In genomic region chr15:64621876-64622275, GRCm38 (mm10) we compare ENCODE assay signal across 25 mouse cellular contexts.
DNase-seq lines count a peak whose midpoint lies in the region; ATAC-seq and TF ChIP-seq lines count a peak whose summit lies in the region.
"Had no signal": no experiment of that assay in that cellular context is flagged by ENCODE, and none has a peak within 500 bp of the region (broad histone marks: within the 10 kb centered on the region; RNA-seq: fewer than 3 reads in every experiment).

No protein-coding gene starts in this region.

- H3K27me3 ChIP-seq in kidney, postnatal 0 days (ENCODE audit: insufficient read depth, low read length): no peaks in the 10 kb centered on the region
- H3K27me3 ChIP-seq: forebrain, embryonic 12.5 days; hindbrain, embryonic 12.5 days; limb, embryonic 15.5 days; midbrain, embryonic 12.5 days; stomach, embryonic 15.5 days had no signal

- no peak for TF ChIP-seq CTCF in kidney, postnatal 0 days (IDR thresholded peaks at IDR 0.05; ENCODE audit: low read depth)

- no peak overlapping the region for H3K9ac ChIP-seq in kidney, postnatal 0 days (ENCODE audit: low read depth, low read length)
- H3K9ac ChIP-seq: forebrain, embryonic 12.5 days; hindbrain, embryonic 12.5 days; limb, embryonic 15.5 days; liver, embryonic 14.5 days; lung, embryonic 14.5 days; midbrain, embryonic 12.5 days; stomach, embryonic 15.5 days had no signal

- H3K9me3 ChIP-seq in kidney, postnatal 0 days (replicated peaks; ENCODE audit: low read length): no peaks in the 10 kb centered on the region
- H3K9me3 ChIP-seq: forebrain, embryonic 12.5 days; heart, embryonic 10.5 days; hindbrain, embryonic 12.5 days; limb, embryonic 15.5 days; midbrain, embryonic 12.5 days; stomach, embryonic 15.5 days had no signal

- peak; percentile 6 to 33 for DNase-seq in adrenal gland, adult (ENCODE audit: inconsistent age in 2 of 2, low spot score in 1 of 2)
- DNase-seq in adrenal gland, postnatal 25 days: no peak
- DNase-seq in gastrocnemius, adult 8-10 months (ENCODE audit: low spot score in 2 of 2): peak; percentile 13 to 20
- no peak for DNase-seq in gastrocnemius, postnatal 10 days
- DNase-seq in kidney, postnatal 0 days (ENCODE audit: low spot score): no peak
- no peak for DNase-seq in kidney, postnatal 10 days
- peak; percentile 55 for DNase-seq in skeletal muscle tissue, adult 2 months (ENCODE audit: low read depth, low spot score)
- DNase-seq in frontal cortex, postnatal 36 days (ENCODE audit: low spot score in 2 of 2): no peak
- DNase-seq: cerebellum, adult 11 months; cerebellum, adult 9-11 months; kidney, postnatal 4 days; left cerebral cortex, postnatal 4 days; lung, embryonic 14.5 days; thymus, adult 18-20 months; thymus, postnatal 36 days had no signal

- ATAC-seq in kidney, postnatal 0 days (replicated peaks; ENCODE audit: low FRiP score, low read depth): 0 out of 2 replicates have a peak, but pooled peaks have one; percentile 7
- ATAC-seq: activated CD4-positive, CD25-positive, alpha-beta regulatory T cell, adult 4 months; intestine, postnatal 0 days had no signal

- no peak overlapping the region for H3K4me2 ChIP-seq in kidney, postnatal 0 days (ENCODE audit: low read length)
- H3K4me2 ChIP-seq: forebrain, embryonic 12.5 days; hindbrain, embryonic 12.5 days; limb, embryonic 15.5 days; lung, embryonic 14.5 days; midbrain, embryonic 12.5 days; stomach, embryonic 15.5 days had no signal

- no peak overlapping the region; the same call in 1 of the 2 replicates for H3K27ac ChIP-seq in kidney, postnatal 0 days
- H3K27ac ChIP-seq: forebrain, embryonic 12.5 days; heart, embryonic 10.5 days; hindbrain, embryonic 12.5 days; limb, embryonic 15.5 days; liver, embryonic 14.5 days; midbrain, embryonic 12.5 days; stomach, embryonic 15.5 days had no signal

- no peaks in the 10 kb centered on the region for H3K4me1 ChIP-seq in kidney, postnatal 0 days (replicated peaks; ENCODE audit: insufficient read depth, low read length)
- H3K4me1 ChIP-seq: forebrain, embryonic 12.5 days; heart, embryonic 10.5 days; hindbrain, embryonic 12.5 days; midbrain, embryonic 12.5 days; stomach, embryonic 15.5 days had no signal

- no peak overlapping the region for H3K4me3 ChIP-seq in kidney, postnatal 0 days (replicated peaks; ENCODE audit: low read depth, low read length)
- H3K4me3 ChIP-seq: forebrain, embryonic 12.5 days; heart, embryonic 10.5 days; hindbrain, embryonic 12.5 days; left cerebral cortex, adult 2 months; limb, embryonic 15.5 days; midbrain, embryonic 12.5 days; stomach, embryonic 15.5 days had no signal

- H3K36me3 ChIP-seq in kidney, postnatal 0 days (ENCODE audit: insufficient read depth, low read length): no peaks in the 10 kb centered on the region
- H3K36me3 ChIP-seq: forebrain, embryonic 12.5 days; heart, embryonic 10.5 days; hindbrain, embryonic 12.5 days; limb, embryonic 15.5 days; midbrain, embryonic 12.5 days; stomach, embryonic 15.5 days had no signal

- WGBS in kidney, postnatal 0 days: 65% methylated on average over 3 of the region's 3 CpGs

Comparison
In these comparisons a context has a peak if more than half of its experiments do, and no peak if none do; other contexts are left out.
1. DNase-seq: peak in adrenal gland, adult (2 of 2), gastrocnemius, adult 8-10 months (2 of 2) and skeletal muscle tissue, adult 2 months (single experiment); none in adrenal gland, postnatal 25 days (single experiment), gastrocnemius, postnatal 10 days (single experiment), kidney, postnatal 0 days (single experiment), kidney, postnatal 10 days (single experiment) and frontal cortex, postnatal 36 days (0 of 2).